Mouse (Mus musculus): ENCODE data around the gene Rapgef4.

- TF ChIP-seq CTCF (IDR thresholded peaks at IDR 0.05; ENCODE audit: low read depth), result no peak
- TF ChIP-seq EP300 (IDR thresholded peaks at IDR 0.05; ENCODE audit: low read depth), result no peak
Measured at GRCm38 (mm10) chr2:71992129-71992528, 11.1 kb downstream of the Rapgef4 start.
